Mouse (Mus musculus): ENCODE results near the gene Tnfsf14. TPM values are rescaled to one million over a fixed set of nuclear protein-coding genes. Genes with fewer than 3 reads are reported as not detected.

The Tnfsf14 gene
- polyA plus RNA-seq (2012), result 3.9 and 5.0 TPM in 2 replicates

GRCm38 (mm10) chr17:57194041-57194507 is at the start of gene Tnfsf14:
Gene Tnfsf14, minus strand, starts transcription at chr17:57194177.

DNA sequence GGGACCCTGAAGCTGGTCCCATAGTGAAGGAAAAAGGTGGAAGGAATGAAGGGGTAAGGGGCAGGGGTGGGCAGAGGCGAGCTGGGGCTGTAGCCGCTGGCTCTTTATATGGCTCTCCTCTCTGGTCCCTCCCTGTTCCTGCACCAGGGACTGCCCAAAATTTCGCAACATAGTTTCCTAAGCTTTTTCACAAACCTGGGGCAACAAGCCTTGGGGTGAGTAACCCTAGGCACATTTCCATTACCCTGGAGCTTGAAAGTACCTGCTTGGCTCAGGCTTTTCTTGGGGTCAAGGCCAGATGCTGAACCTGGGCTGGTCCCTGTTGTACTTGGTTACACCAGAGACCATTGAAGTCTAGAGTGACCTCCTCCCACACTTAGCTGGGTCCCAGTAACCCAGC is 34.0 kb upstream of the Tnfsf14 start, which contains the start of gene C3:
TSS of gene C3 (minus strand) at position 123 of the 400 bp plus-strand sequence.

DNA sequence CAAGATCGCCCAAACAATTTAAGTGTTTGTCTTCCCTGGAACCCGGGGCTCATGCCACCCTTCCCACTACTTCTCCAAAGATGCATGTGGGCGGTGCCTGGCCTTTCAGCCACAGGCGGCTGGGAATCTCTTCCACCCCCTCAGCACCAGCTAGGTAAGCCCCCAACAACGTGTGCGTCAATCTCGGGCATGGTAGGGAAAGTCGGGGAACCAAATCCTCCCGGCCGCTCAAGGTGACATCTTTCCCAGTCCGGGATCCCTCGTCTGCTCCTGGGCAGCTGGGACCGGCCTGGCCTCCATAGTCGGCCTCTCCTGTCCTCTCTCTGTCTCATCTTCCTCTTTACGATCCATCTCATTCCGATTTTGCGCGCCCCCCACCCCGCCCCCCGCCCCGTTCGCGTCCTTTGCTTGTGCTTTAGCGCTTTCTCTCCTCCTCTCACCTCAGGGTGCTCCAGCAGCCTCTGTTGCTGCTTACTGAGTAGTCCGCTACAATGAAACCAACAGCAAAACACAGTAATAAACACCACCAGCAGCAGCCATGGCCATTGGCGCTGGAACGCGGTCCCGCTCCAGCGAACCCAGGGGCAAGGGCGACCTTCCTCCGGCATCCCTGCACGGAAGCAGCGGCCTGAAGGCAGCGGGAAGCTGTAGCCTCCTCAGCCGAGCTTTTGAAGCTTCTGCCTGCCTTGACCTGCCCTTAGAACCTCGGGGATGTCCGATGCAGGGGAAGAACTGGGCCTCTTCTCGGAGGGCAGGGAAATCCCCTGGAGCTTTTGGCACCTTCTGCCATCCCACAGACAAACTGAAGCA is 44.8 kb downstream of the Tnfsf14 start, which contains the start of gene Cd70:
TSS of gene Cd70 (minus strand) at position 784 of the 810 bp plus-strand sequence.

Other genes starting within 250 kb of the Tnfsf14 start
- gene Acer1, start 212.1 kb downstream of the Tnfsf14 start, polyA plus RNA-seq (2012), result 0.05 TPM in 1 of 2 replicates, not detected in the other
- 188 and 191 TPM in 2 replicates for gene Clpp, start 203.9 kb downstream of the Tnfsf14 start, polyA plus RNA-seq (2012)
- 39.5 and 41.4 TPM in 2 replicates for gene Alkbh7, start 196.8 kb downstream of the Tnfsf14 start, polyA plus RNA-seq (2012)
- 0.53 and 0.57 TPM in 2 replicates for gene Pspn, start 194.2 kb downstream of the Tnfsf14 start, polyA plus RNA-seq (2012)
- 163 and 222 TPM in 2 replicates for gene Gtf2f1, start 182.9 kb downstream of the Tnfsf14 start, polyA plus RNA-seq (2012)
- 0.05 TPM in 1 of 2 replicates, not detected in the other for gene Gm17949, start 182.7 kb downstream of the Tnfsf14 start, polyA plus RNA-seq (2012)
- 284 and 303 TPM in 2 replicates for gene Khsrp, start 162.7 kb downstream of the Tnfsf14 start, polyA plus RNA-seq (2012)
- not detected in 2 replicates for gene Slc25a41, start 152.5 kb downstream of the Tnfsf14 start, polyA plus RNA-seq (2012)
- gene Crb3, start 135.1 kb downstream of the Tnfsf14 start, polyA plus RNA-seq (2012), result 0.50 and 0.56 TPM in 2 replicates
- gene Slc25a23, start 134.3 kb downstream of the Tnfsf14 start, polyA plus RNA-seq (2012), result 19.3 and 25.8 TPM in 2 replicates
- 26.9 and 27.3 TPM in 2 replicates for gene Dennd1c, start 115.7 kb downstream of the Tnfsf14 start, polyA plus RNA-seq (2012)
- 0.17 and 0.61 TPM in 2 replicates for gene Tubb4a, start 106.4 kb downstream of the Tnfsf14 start, polyA plus RNA-seq (2012)
- gene Tnfsf9, start 88.9 kb downstream of the Tnfsf14 start, polyA plus RNA-seq (2012), result 6.1 and 9.5 TPM in 2 replicates
- 0.13 and 0.18 TPM in 2 replicates for gene Cd70, start 44.4 kb downstream of the Tnfsf14 start, polyA plus RNA-seq (2012)
- gene C3, start 34.0 kb upstream of the Tnfsf14 start, polyA plus RNA-seq (2012), result 55.0 and 62.5 TPM in 2 replicates
- gene Gpr108, start 54.3 kb upstream of the Tnfsf14 start, polyA plus RNA-seq (2012), result 34.4 and 35.6 TPM in 2 replicates
- gene Trip10, start 55.3 kb upstream of the Tnfsf14 start, polyA plus RNA-seq (2012), result 23.5 and 31.9 TPM in 2 replicates
- gene Vav1, start 84.9 kb upstream of the Tnfsf14 start, polyA plus RNA-seq (2012), result 79.1 and 90.5 TPM in 2 replicates
- gene Adgre1, start 164.5 kb upstream of the Tnfsf14 start, polyA plus RNA-seq (2012), result 0.24 and 0.71 TPM in 2 replicates